Mouse (Mus musculus) midbrain, embryonic 11.5 days (tissue): ENCODE results near the gene Gm43720. TPM values are rescaled to one million over a fixed set of nuclear protein-coding genes. Genes with fewer than 3 reads are reported as not detected.

Source experiments
- ATAC-seq: fragments of 200-750 bp; cut with Nextera tagmentation; 2 replicates; pipeline ENCODE4 v1.8.0; 2017; ENCODE audit warnings: moderate TSS enrichment, moderate library complexity; ENCODE audit not compliant: low FRiP score
- DNase-seq: peaks from one replicate; pipeline ENCODE4 v3.0.0; 2015; ENCODE audit warnings: low spot score; ENCODE audit errors: missing footprints
- H3K27ac ChIP-seq: fragments of 300-500 bp; sonication (generic); 2 replicates; pipeline ENCODE4 v1.5.1; 2014; ENCODE audit warnings: low read depth, low read length
- H3K27me3 ChIP-seq: fragments of 300-500 bp; sonication (generic); 2 replicates; pipeline ENCODE4 v1.6.1; 2014; ENCODE audit warnings: mild to moderate bottlenecking, low read length, moderate library complexity, mixed read lengths; ENCODE audit not compliant: control insufficient read depth, insufficient read depth
- H3K36me3 ChIP-seq: fragments of 300-500 bp; sonication (generic); 2 replicates; pipeline ENCODE4 v1.6.1; 2014; ENCODE audit warnings: mild to moderate bottlenecking, low read length, moderate library complexity, mixed read lengths; ENCODE audit not compliant: control insufficient read depth, insufficient read depth
- H3K4me1 ChIP-seq: fragments of 300-500 bp; sonication (generic); 2 replicates; pipeline ENCODE4 v1.6.1; 2014; ENCODE audit warnings: low read length; ENCODE audit not compliant: control insufficient read depth, insufficient read depth
- H3K4me2 ChIP-seq: fragments of 300-500 bp; sonication (generic); 2 replicates; pipeline ENCODE4 v1.6.1; 2014; ENCODE audit warnings: mild to moderate bottlenecking, moderate library complexity
- H3K4me3 ChIP-seq: fragments of 300-500 bp; sonication (generic); 2 replicates; pipeline ENCODE4 v1.5.1; 2014; ENCODE audit warnings: low read depth, low read length
- H3K9ac ChIP-seq: fragments of 300-500 bp; sonication (generic); 2 replicates; pipeline ENCODE4 v1.6.1; 2014; ENCODE audit warnings: low read length
- H3K9me3 ChIP-seq: fragments of 300-500 bp; sonication (generic); 2 replicates; pipeline ENCODE4 v1.6.1; 2016; ENCODE audit warnings: low read length; ENCODE audit not compliant: control insufficient read depth
- WGBS: fragments of 180-500 bp; shearing (Covaris S2); extraction: QIAGEN DNeasy Blood & Tissue Kit; methylation state at CpG from one replicate; pipeline ENCODE4 v1.1.7; 2014; 5-methylcytosine and 5-hydroxymethylcytosine counted together
- polyA plus RNA-seq: library from polyadenylated mRNA; unstranded; fragments of >200 nt; fragmentation: Nextera tagmentation; extraction: Ambion mirVana; gene quantifications from 2 replicates; pipeline ENCODE4 v1.2.1, GENCODE M21; 2014

Gene Gm43720
- polyA plus RNA-seq, 1 experiment from 2014 or later: 0.20 TPM

GRCm38 (mm10) chr5:138257585-138257978 is 22.2 kb downstream of the Gm43720 start:
- Histone ChIP-seq H3K4me1 (peaks cover 11% of the 10 kb centered on the region), H3K4me3 (no peak overlapping the region), H3K27me3 (no peaks in the 10 kb centered on the region), H3K9me3 (no peaks in the 10 kb centered on the region), H3K27ac (no peak overlapping the region), H3K4me2 (no peak overlapping the region), H3K36me3 (peaks cover 25% of the 10 kb centered on the region), H3K9ac (no peak overlapping the region)
- ATAC-seq (no peak), DNase-seq (no peak)
- WGBS: 97% methylated on average over 4 of the region's 4 CpGs

- Histone ChIP-seq H3K27ac (no peak overlapping the region), H3K4me2 (no peak overlapping the region), H3K9ac (no peak overlapping the region), H3K9me3 (no peaks in the 10 kb centered on the region), H3K36me3 (peaks cover 25% of the 10 kb centered on the region), H3K4me1 (peaks cover 9% of the 10 kb centered on the region), H3K27me3 (no peaks in the 10 kb centered on the region), H3K4me3 (no peak overlapping the region)
- DNase-seq: no peak
- 90% methylated on average over 10 of the region's 10 CpGs for WGBS
- no peak for ATAC-seq
These were observed 22.7 kb downstream of the Gm43720 start for GRCm38 (mm10) chr5:138256966-138257584.

GRCm38 (mm10) chr5:138256094-138256467 is 23.7 kb downstream of the Gm43720 start:
- Histone ChIP-seq H3K27ac (peak overlapping the region; percentile 30; the same call in 1 of the 2 replicates), H3K4me1 (peaks cover 9% of the 10 kb centered on the region), H3K27me3 (no peaks in the 10 kb centered on the region), H3K4me3 (peak overlapping the region; percentile 70), H3K9me3 (no peaks in the 10 kb centered on the region), H3K36me3 (peaks cover 17% of the 10 kb centered on the region), H3K9ac (peak overlapping the region; percentile 73), H3K4me2 (peak overlapping the region; percentile 67)
- WGBS: 26% methylated on average over 7 of the region's 7 CpGs
- ATAC-seq: peak; percentile 12; the same call in 1 of the 2 replicates
- peak; percentile 89 for DNase-seq

GRCm38 (mm10) chr5:138255353-138256093 is 24.2 kb downstream of the Gm43720 start, which contains the start of gene Lamtor4:
TSS of gene Lamtor4 (plus strand) at chr5:138255482.
- Histone ChIP-seq H3K27me3 (no peaks in the 10 kb centered on the region), H3K4me2 (peak within 1 kb of the TSS; percentile 67), H3K4me3 (peak within 1 kb of the TSS; percentile 70), H3K9me3 (no peaks in the 10 kb centered on the region), H3K4me1 (peaks cover 9% of the 10 kb centered on the region), H3K36me3 (peaks cover 13% of the 10 kb centered on the region), H3K9ac (peak within 1 kb of the TSS; percentile 73), H3K27ac (peak within 1 kb of the TSS; percentile 30; the same call in 1 of the 2 replicates)
- under 1% methylated on average over 38 of the region's 38 CpGs for WGBS
- ATAC-seq: peak; percentile 99
- DNase-seq: peak; percentile 95

GRCm38 (mm10) chr5:138253061-138253460 is 26.7 kb downstream of the Gm43720 start:
- 87% methylated on average over 3 of the region's 3 CpGs for WGBS
- Histone ChIP-seq H3K9me3 (no peaks in the 10 kb centered on the region), H3K27ac (no peak overlapping the region), H3K4me3 (no peak overlapping the region), H3K4me1 (peaks cover 9% of the 10 kb centered on the region), H3K27me3 (no peaks in the 10 kb centered on the region), H3K9ac (no peak overlapping the region), H3K4me2 (no peak overlapping the region), H3K36me3 (no peaks in the 10 kb centered on the region)
- DNase-seq (no peak), ATAC-seq (no peak)

- no peak overlapping the region for H3K9ac ChIP-seq
- H3K4me3 ChIP-seq: no peak overlapping the region
- no peaks in the 10 kb centered on the region for H3K9me3 ChIP-seq
- no peaks in the 10 kb centered on the region for H3K27me3 ChIP-seq
- peaks cover 5% of the 10 kb centered on the region for H3K4me1 ChIP-seq
- no peak overlapping the region for H3K4me2 ChIP-seq
- 83% methylated on average over 12 of the region's 12 CpGs for WGBS
- DNase-seq (no peak), ATAC-seq (no peak)
- no peaks in the 10 kb centered on the region for H3K36me3 ChIP-seq
- no peak overlapping the region for H3K27ac ChIP-seq
These were observed 28.6 kb downstream of the Gm43720 start for GRCm38 (mm10) chr5:138251144-138251543.

GRCm38 (mm10) chr5:138241511-138241910 is 38.2 kb downstream of the Gm43720 start:
- DNase-seq (no peak), ATAC-seq (no peak)
- Histone ChIP-seq H3K27me3 (no peaks in the 10 kb centered on the region), H3K36me3 (no peaks in the 10 kb centered on the region), H3K4me1 (no peaks in the 10 kb centered on the region), H3K4me2 (no peak overlapping the region), H3K27ac (no peak overlapping the region), H3K9me3 (no peaks in the 10 kb centered on the region), H3K9ac (no peak overlapping the region), H3K4me3 (no peak overlapping the region)
- 36% methylated on average over 2 of the region's 2 CpGs for WGBS

- no peaks in the 10 kb centered on the region for H3K4me1 ChIP-seq
- no peak for DNase-seq
- no peak overlapping the region for H3K4me2 ChIP-seq
- H3K27ac ChIP-seq: no peak overlapping the region
- no peaks in the 10 kb centered on the region for H3K9me3 ChIP-seq
- no peaks in the 10 kb centered on the region for H3K36me3 ChIP-seq
- no peak overlapping the region for H3K4me3 ChIP-seq
- no peak for ATAC-seq
- H3K9ac ChIP-seq: no peak overlapping the region
- H3K27me3 ChIP-seq: no peaks in the 10 kb centered on the region
These were observed 45.5 kb downstream of the Gm43720 start for GRCm38 (mm10) chr5:138234224-138234623.

GRCm38 (mm10) chr5:138233778-138234177 is 46.0 kb downstream of the Gm43720 start:
- no peak overlapping the region for H3K4me2 ChIP-seq
- H3K4me3 ChIP-seq: no peak overlapping the region
- no peaks in the 10 kb centered on the region for H3K9me3 ChIP-seq
- H3K4me1 ChIP-seq: no peaks in the 10 kb centered on the region
- ATAC-seq (no peak), DNase-seq (no peak)
- H3K36me3 ChIP-seq: no peaks in the 10 kb centered on the region
- no peak overlapping the region for H3K27ac ChIP-seq
- H3K9ac ChIP-seq: no peak overlapping the region
- H3K27me3 ChIP-seq: no peaks in the 10 kb centered on the region
- 81% methylated on average over 2 of the region's 2 CpGs for WGBS
